Mouse (Mus musculus): ENCODE measurements around the gene Cnr2.

DNA sequence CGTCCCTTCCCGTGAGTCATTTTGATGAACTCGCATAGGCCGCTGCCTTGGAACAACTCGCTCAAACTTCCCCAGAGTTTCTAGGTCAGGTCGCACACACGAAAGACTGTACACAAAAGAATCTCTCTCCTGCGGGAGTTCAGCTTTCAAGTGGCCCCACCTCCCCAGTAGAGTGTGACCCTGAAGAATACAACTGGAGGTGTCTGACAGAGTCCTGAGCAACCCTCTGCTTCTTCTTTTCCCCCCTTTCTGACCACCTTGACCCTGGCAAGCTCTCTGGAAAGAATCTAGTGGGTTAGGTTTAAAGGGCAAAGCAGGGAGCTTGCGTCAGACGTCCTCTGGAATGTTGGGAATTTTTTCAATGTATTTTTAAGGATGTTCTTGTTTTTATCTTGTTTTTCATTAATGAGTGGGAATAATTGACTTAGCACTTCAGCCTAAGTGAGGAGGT lies 11.8 kb upstream of the Cnr2 start:
- TF ChIP-seq CTCF (IDR thresholded peaks at IDR 0.05; ENCODE audit: low read depth, low read length), result no peak
- no peak for TF ChIP-seq POLR2A (IDR thresholded peaks at IDR 0.05; ENCODE audit: extremely low read depth, insufficient read depth, low read length)

All from liver, adult 2 months (tissue).